Mouse (Mus musculus): ENCODE measurements around the gene Rab8a.

DNA sequence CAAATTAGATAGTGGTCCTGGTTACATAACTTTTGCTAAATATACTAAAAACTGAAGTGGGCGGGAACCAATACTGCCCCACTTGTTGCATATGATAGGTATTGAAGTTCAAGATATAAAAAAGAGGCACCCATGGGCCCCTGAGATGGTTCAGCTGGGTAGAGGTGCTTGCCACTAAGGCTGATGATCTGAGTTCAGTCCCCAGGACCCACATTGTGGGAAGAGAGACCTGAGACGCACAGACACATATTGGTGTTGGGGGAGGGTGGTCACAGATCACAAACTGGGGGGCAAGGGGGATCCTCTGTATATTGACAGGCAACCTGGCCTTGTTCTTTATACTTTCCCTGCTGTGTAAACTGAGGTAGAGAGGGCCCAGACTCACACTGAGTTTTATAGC lies 23.6 kb upstream of the Rab8a start:
- TF ChIP-seq CTCF (IDR thresholded peaks at IDR 0.05; ENCODE audit: control insufficient read depth, insufficient read depth, insufficient read length) (no peak), FOSL1 (IDR thresholded peaks at IDR 0.05; ENCODE audit: insufficient read depth, low read length, poor library complexity, severe bottlenecking) (no peak), MAX (IDR thresholded peaks at IDR 0.05) (no peak), MYOD1 (IDR thresholded peaks at IDR 0.05; ENCODE audit: control insufficient read depth, insufficient read length, low read depth) (no peak), USF1 (IDR thresholded peaks at IDR 0.05; ENCODE audit: low read depth) (no peak), MYOG (IDR thresholded peaks at IDR 0.05; ENCODE audit: control insufficient read depth, extremely low read depth, insufficient read length) (no peak)

Measured in C2C12 (cell line).